Mouse (Mus musculus) intestine, postnatal 0 days (tissue): ENCODE measurements around the gene Sema3c. TPM values are rescaled to one million over a fixed set of nuclear protein-coding genes. Genes with fewer than 3 reads are reported as not detected.

Experiments used
- ATAC-seq: fragments of 200-750 bp; cut with Nextera tagmentation; 2 replicates; pipeline ENCODE4 v1.8.0; 2017; ENCODE audit warnings: mild to moderate bottlenecking, moderate TSS enrichment, moderate library complexity
- H3K27ac ChIP-seq: fragments of 300-500 bp; sonication (generic); 2 replicates; pipeline ENCODE4 v1.5.1; 2014; ENCODE audit warnings: mild to moderate bottlenecking, low read depth, low read length, moderate library complexity
- H3K27me3 ChIP-seq: fragments of 300-500 bp; sonication (generic); replicated peaks from 2 replicates; pipeline ENCODE4 v1.6.1; 2014; ENCODE audit warnings: low read length, mixed read lengths; ENCODE audit not compliant: control insufficient read depth, insufficient read depth
- H3K36me3 ChIP-seq: fragments of 300-500 bp; sonication (generic); 2 replicates; pipeline ENCODE4 v1.6.1; 2014; ENCODE audit warnings: mild to moderate bottlenecking, moderate library complexity; ENCODE audit not compliant: control insufficient read depth, insufficient read depth
- H3K4me1 ChIP-seq: fragments of 300-500 bp; sonication (generic); replicated peaks from 2 replicates; pipeline ENCODE4 v1.6.1; 2014; ENCODE audit warnings: antibody characterized with exemption, low read length, mixed read lengths; ENCODE audit not compliant: control insufficient read depth, insufficient read depth
- H3K4me2 ChIP-seq: fragments of 300-500 bp; sonication (generic); replicated peaks from 2 replicates; pipeline ENCODE4 v1.6.1; 2014; ENCODE audit warnings: low read depth, mild to moderate bottlenecking, moderate library complexity
- H3K4me3 ChIP-seq: fragments of 300-500 bp; sonication (generic); 2 replicates; pipeline ENCODE4 v1.5.1; 2014; ENCODE audit warnings: low read depth, low read length
- H3K9ac ChIP-seq: fragments of 300-500 bp; sonication (generic); 2 replicates; pipeline ENCODE4 v1.6.1; 2014; ENCODE audit warnings: mild to moderate bottlenecking, low read depth, low read length
- H3K9me3 ChIP-seq: fragments of 300-500 bp; sonication (generic); 2 replicates; pipeline ENCODE4 v1.6.1; 2016; ENCODE audit warnings: mixed run types; ENCODE audit not compliant: control insufficient read depth
- CTCF ChIP-seq: sonication (generic); IDR thresholded peaks from 2 replicates; pipeline ENCODE4 v1.5.1; 2016; ENCODE audit warnings: low read depth, mild to moderate bottlenecking, control low read depth, antibody characterized with exemption, moderate library complexity
- WGBS: fragments of 180-500 bp; shearing (Covaris S2); extraction: QIAGEN DNeasy Blood & Tissue Kit; methylation state at CpG from one replicate; pipeline ENCODE4 v1.1.7; 2014; 5-methylcytosine and 5-hydroxymethylcytosine counted together
- polyA plus RNA-seq: library from polyadenylated mRNA; unstranded; fragments of >200 nt; fragmentation: Nextera tagmentation; extraction: Ambion mirVana; gene quantifications from 2 replicates; pipeline ENCODE4 v1.2.1, GENCODE M21; 2015

The Sema3c gene
- polyA plus RNA-seq, 1 experiment from 2014 or later, result 11.7 TPM

DNA sequence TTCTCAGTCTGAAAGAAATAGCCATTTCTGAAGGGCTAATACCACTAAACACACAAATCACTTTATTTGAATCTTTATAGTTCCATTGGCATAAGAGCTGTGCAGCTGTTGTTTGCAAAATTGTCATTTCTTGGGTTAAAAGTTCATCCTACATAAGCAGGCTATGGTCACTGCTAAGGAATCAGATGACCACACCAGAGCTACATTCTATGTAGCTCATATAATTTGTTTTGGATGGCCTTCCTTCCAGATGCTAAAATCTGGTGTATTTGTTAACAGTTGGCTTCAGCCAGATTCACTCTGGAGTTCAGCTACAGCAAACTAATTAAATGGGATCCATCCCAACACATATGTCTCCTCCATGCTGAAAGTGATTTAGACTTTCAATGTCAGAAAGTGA lies 172.4 kb downstream of the Sema3c start:
- Histone ChIP-seq H3K9ac (no peak overlapping the region), H3K27ac (no peak overlapping the region), H3K27me3 (no peaks in the 10 kb centered on the region), H3K9me3 (no peaks in the 10 kb centered on the region), H3K4me1 (no peaks in the 10 kb centered on the region), H3K36me3 (no peaks in the 10 kb centered on the region), H3K4me3 (no peak overlapping the region), H3K4me2 (no peak overlapping the region)
- no peak for TF ChIP-seq CTCF
- no peak for ATAC-seq

- Histone ChIP-seq H3K4me3 (no peak overlapping the region), H3K36me3 (no peaks in the 10 kb centered on the region), H3K27ac (no peak overlapping the region), H3K9ac (no peak overlapping the region), H3K9me3 (no peaks in the 10 kb centered on the region), H3K4me1 (no peaks in the 10 kb centered on the region), H3K4me2 (no peak overlapping the region), H3K27me3 (no peaks in the 10 kb centered on the region)
- WGBS, result 34% methylated on average over 5 of the region's 5 CpGs
- TF ChIP-seq CTCF, result no peak
- ATAC-seq, result no peak
Measured at GRCm38 (mm10) chr5:17747143-17747542, 173.1 kb downstream of the Sema3c start.

GRCm38 (mm10) chr5:17748293-17748692 lies 174.2 kb downstream of the Sema3c start:
- WGBS, result 77% methylated on average over 3 of the region's 3 CpGs
- no peak for TF ChIP-seq CTCF
- H3K4me3 ChIP-seq, result no peak overlapping the region
- peak; percentile 56; the same call in 1 of the 2 replicates for ATAC-seq
- H3K4me2 ChIP-seq, result no peak overlapping the region
- no peaks in the 10 kb centered on the region for H3K27me3 ChIP-seq
- no peak overlapping the region for H3K27ac ChIP-seq
- no peaks in the 10 kb centered on the region for H3K9me3 ChIP-seq
- H3K4me1 ChIP-seq, result no peaks in the 10 kb centered on the region
- H3K9ac ChIP-seq, result no peak overlapping the region
- no peaks in the 10 kb centered on the region for H3K36me3 ChIP-seq

- no peak for TF ChIP-seq CTCF
- no peak overlapping the region for H3K27ac ChIP-seq
- H3K4me1 ChIP-seq, result no peaks in the 10 kb centered on the region
- H3K27me3 ChIP-seq, result no peaks in the 10 kb centered on the region
- H3K9ac ChIP-seq, result no peak overlapping the region
- no peaks in the 10 kb centered on the region for H3K9me3 ChIP-seq
- no peaks in the 10 kb centered on the region for H3K36me3 ChIP-seq
- no peak overlapping the region for H3K4me2 ChIP-seq
- 81% methylated on average over 7 of the region's 7 CpGs for WGBS
- no peak for ATAC-seq
- H3K4me3 ChIP-seq, result no peak overlapping the region
Measured at GRCm38 (mm10) chr5:17753471-17754005, 179.5 kb downstream of the Sema3c start.

GRCm38 (mm10) chr5:17766006-17766677 lies 192.1 kb downstream of the Sema3c start:
- no peak for ATAC-seq
- TF ChIP-seq CTCF, result peak; percentile 75
- Histone ChIP-seq H3K9ac (no peak overlapping the region), H3K27ac (no peak overlapping the region), H3K27me3 (no peaks in the 10 kb centered on the region), H3K9me3 (no peaks in the 10 kb centered on the region), H3K4me3 (no peak overlapping the region), H3K4me2 (no peak overlapping the region), H3K4me1 (no peaks in the 10 kb centered on the region), H3K36me3 (no peaks in the 10 kb centered on the region)
- WGBS, result 64% methylated on average over 4 of the region's 4 CpGs

DNA sequence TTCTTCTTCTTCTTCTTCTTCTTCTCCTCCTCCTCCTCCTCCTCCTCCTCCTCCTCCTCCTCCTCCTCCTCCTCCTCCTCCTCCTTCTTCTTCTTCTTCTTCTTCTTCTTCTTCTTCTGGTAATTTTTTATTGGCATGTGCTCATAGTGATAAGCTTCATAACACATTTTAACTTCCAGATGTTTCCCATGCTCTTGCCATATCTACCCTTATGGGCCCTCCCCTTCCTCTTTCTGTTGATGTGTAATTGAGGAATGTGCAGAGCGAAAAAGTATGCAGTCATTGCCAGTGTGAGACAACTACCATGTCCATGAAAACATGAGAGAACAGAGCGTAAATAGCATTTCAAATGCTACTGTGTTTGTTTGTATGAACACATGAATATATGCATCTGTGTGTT lies 196.2 kb downstream of the Sema3c start:
- Histone ChIP-seq H3K4me3 (no peak overlapping the region), H3K27me3 (no peaks in the 10 kb centered on the region), H3K27ac (no peak overlapping the region), H3K36me3 (no peaks in the 10 kb centered on the region), H3K4me2 (no peak overlapping the region), H3K4me1 (no peaks in the 10 kb centered on the region), H3K9ac (no peak overlapping the region), H3K9me3 (no peaks in the 10 kb centered on the region)
- no peak for TF ChIP-seq CTCF
- ATAC-seq, result no peak
- 81% methylated on average over 2 of the region's 2 CpGs for WGBS

- H3K36me3 ChIP-seq, result no peaks in the 10 kb centered on the region
- TF ChIP-seq CTCF, result no peak
- H3K27ac ChIP-seq, result no peak overlapping the region
- H3K27me3 ChIP-seq, result no peaks in the 10 kb centered on the region
- H3K9ac ChIP-seq, result no peak overlapping the region
- no peak overlapping the region for H3K4me2 ChIP-seq
- H3K4me1 ChIP-seq, result no peaks in the 10 kb centered on the region
- WGBS, result 88% methylated on average over 6 of the region's 6 CpGs
- H3K9me3 ChIP-seq, result no peaks in the 10 kb centered on the region
- H3K4me3 ChIP-seq, result no peak overlapping the region
- peak; percentile 75 for ATAC-seq
Measured at GRCm38 (mm10) chr5:17776571-17776970, 202.5 kb downstream of the Sema3c start.

Other genes starting within 250 kb of the Sema3c start
- gene Speer4f2, start 201.1 kb upstream of the Sema3c start, polyA plus RNA-seq, result not detected in 2 replicates
- gene Speer4f1, start 98.2 kb upstream of the Sema3c start, polyA plus RNA-seq, result not detected in 2 replicates